Mouse (Mus musculus): ENCODE data around the gene Cacnb1. TPM values are rescaled to one million over a fixed set of nuclear protein-coding genes. Genes with fewer than 3 reads are reported as not detected.

Gene Cacnb1
- total RNA-seq (2014; rRNA removed) (83.4 and 84.4 TPM in 2 replicates), polyA plus RNA-seq (2015; fragmentation: Nextera tagmentation; extraction: Ambion mirVana) (43.1 and 51.0 TPM in 2 replicates)

DNA sequence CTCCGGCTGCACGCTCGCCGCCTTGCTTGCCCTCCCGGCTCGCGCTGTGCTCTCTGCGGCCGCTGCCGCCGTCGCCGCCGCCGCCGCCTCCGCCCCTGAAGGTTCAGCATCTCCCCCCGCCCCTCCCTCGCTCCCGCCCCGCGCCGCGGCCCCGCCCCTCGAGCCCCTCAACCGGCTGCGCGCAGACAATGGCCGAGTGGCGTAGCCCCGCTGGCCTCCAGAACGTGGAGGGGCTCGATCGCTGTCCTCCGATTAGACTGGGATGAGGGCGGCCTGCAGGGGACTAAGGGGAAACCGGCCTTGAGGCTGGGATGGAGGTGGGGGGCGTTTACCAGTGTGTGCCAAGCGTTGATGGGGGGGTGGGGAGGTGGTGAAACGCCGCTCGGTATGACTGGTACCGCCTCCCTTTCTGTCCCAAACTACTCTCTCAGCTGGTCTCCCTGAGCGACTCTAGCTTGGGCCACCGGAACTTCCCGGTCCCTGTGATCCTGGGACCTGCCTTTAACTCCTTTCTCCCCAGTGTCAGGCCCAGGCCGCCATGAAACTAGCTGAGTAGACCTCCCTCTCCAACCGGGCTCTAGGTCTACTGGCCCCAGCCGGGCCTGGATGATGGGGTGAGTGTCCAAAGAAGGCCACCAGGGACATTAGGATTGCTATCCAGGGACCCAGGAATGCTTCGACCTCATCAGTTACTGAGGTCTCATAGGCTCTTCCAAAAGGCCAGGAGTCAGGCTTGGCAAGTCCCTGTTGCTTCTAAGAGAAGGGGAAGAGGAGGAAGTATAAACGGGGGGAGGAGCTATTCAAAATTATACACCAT is at the start of gene Cacnb1:
Cacnb1 (minus strand) TSS at position 480 of the 817 bp plus-strand sequence.
- Histone ChIP-seq H3K9me3 (ENCODE audit: low read length) (no peaks in the 10 kb centered on the region), H3K27ac (peak within 1 kb of the TSS; percentile 95), H3K4me1 (ENCODE audit: insufficient read depth, low read length) (peaks cover 30% of the 10 kb centered on the region), H3K36me3 (ENCODE audit: insufficient read depth, low read length) (peaks cover 3% of the 10 kb centered on the region; the same call in 1 of the 2 replicates), H3K4me2 (ENCODE audit: low read depth, low read length) (peak within 1 kb of the TSS; percentile 67), H3K4me3 (ENCODE audit: low read length) (peak within 1 kb of the TSS; percentile 92), H3K27me3 (ENCODE audit: insufficient read depth, low read length) (no peaks in the 10 kb centered on the region), H3K9ac (replicated peaks; ENCODE audit: low read length) (peak within 1 kb of the TSS; percentile 96)
- ATAC-seq (peak; percentile 57), DNase-seq (ENCODE audit: low spot score) (peak; percentile 86)
- under 1% methylated on average over 30 of the region's 52 CpGs for WGBS
- TF ChIP-seq CTCF (IDR thresholded peaks at IDR 0.05; ENCODE audit: low read depth): peak; percentile 34

DNA sequence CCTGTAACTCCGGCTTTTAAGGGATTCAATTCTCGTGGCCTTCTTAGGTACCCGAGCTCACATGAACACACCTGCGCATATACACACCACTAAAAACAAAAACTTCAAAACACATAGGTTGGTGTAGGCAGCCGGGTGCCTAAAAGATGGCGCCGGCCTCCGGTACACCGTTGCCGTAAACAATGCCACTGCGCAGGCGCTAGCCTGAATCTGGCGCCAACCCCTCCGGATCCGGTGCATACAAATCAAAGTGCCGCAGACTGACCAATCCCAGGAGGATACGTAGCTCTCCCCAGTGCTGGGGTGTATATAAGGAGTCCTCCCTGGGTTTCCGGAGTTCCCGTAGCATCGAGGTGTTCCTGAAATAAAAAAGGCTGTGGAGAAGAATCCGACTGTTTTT is 44.4 kb upstream of the Cacnb1 start:
- Histone ChIP-seq H3K4me1 (ENCODE audit: insufficient read depth, low read length) (no peaks in the 10 kb centered on the region), H3K4me3 (ENCODE audit: low read length) (no peak overlapping the region), H3K9ac (replicated peaks; ENCODE audit: low read length) (no peak overlapping the region), H3K4me2 (ENCODE audit: low read depth, low read length) (no peak overlapping the region), H3K9me3 (ENCODE audit: low read length) (no peaks in the 10 kb centered on the region), H3K27me3 (ENCODE audit: insufficient read depth, low read length) (no peaks in the 10 kb centered on the region), H3K27ac (no peak overlapping the region), H3K36me3 (ENCODE audit: insufficient read depth, low read length) (no peaks in the 10 kb centered on the region)
- 95% methylated on average over 21 of the region's 21 CpGs for WGBS
- no peak for TF ChIP-seq CTCF (IDR thresholded peaks at IDR 0.05; ENCODE audit: low read depth)
- DNase-seq (ENCODE audit: low spot score) (no peak), ATAC-seq (no peak)

DNA sequence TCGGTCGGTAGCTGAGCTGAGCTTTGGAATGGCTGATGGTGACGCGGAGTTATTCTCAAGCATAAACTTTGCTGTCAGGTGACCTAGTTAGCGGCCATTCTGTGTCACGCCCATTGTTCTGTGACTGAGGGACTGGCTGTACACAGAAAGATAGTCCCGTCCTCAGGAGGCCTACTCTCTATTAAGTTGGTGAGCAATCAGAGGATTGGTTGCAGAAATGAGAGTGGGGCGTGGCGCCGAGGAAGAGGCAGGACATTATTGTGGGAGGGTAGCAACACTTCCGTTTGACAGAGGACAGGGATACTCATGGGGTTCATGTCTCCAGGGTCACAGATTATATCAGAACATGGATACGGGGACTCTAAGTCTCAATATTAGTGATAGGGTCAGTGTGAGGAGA is 43.4 kb upstream of the Cacnb1 start:
- Histone ChIP-seq H3K4me1 (ENCODE audit: insufficient read depth, low read length) (no peaks in the 10 kb centered on the region), H3K9ac (replicated peaks; ENCODE audit: low read length) (no peak overlapping the region), H3K27ac (no peak overlapping the region), H3K9me3 (ENCODE audit: low read length) (no peaks in the 10 kb centered on the region), H3K36me3 (ENCODE audit: insufficient read depth, low read length) (no peaks in the 10 kb centered on the region), H3K4me3 (ENCODE audit: low read length) (no peak overlapping the region), H3K27me3 (ENCODE audit: insufficient read depth, low read length) (no peaks in the 10 kb centered on the region), H3K4me2 (ENCODE audit: low read depth, low read length) (no peak overlapping the region)
- ATAC-seq (no peak), DNase-seq (ENCODE audit: low spot score) (no peak)
- no peak for TF ChIP-seq CTCF (IDR thresholded peaks at IDR 0.05; ENCODE audit: low read depth)
- 93% methylated on average over 12 of the region's 12 CpGs for WGBS

DNA sequence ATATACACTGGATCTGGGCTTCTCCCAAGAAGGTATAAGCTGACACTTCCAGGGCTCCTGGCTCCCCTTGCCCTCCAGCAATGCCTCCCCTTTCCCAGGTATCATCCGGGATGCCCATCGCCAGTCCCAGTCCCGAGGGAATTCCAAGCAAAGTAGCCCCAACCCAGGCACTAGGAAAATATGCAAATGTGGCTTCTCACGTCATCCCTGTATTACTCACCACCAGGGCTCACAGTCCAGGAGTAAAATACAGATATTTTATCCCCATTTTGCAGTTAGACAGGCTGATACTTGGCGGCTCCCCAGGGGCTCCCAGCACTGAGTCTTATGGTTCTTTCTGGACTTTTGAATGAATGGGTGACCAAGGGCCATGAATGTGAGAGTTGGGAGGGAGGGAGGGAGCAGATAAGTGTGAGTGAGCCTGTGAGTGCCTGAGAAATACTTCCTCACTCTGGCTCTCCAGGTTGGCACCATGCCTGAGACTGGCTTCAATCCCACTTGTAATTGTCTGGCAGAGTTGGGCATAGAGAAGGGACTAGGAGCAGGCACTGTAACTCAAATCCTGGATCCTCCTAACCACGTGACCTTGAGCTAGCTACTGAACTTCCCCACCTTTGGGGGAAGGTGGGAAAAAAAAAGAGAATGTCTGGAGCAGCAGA is 39.2 kb upstream of the Cacnb1 start:
- Histone ChIP-seq H3K27me3 (ENCODE audit: insufficient read depth, low read length) (no peaks in the 10 kb centered on the region), H3K4me1 (ENCODE audit: insufficient read depth, low read length) (peaks cover 8% of the 10 kb centered on the region), H3K4me2 (ENCODE audit: low read depth, low read length) (no peak overlapping the region), H3K27ac (no peak overlapping the region), H3K9ac (replicated peaks; ENCODE audit: low read length) (no peak overlapping the region), H3K9me3 (ENCODE audit: low read length) (no peaks in the 10 kb centered on the region), H3K4me3 (ENCODE audit: low read length) (no peak overlapping the region), H3K36me3 (ENCODE audit: insufficient read depth, low read length) (no peaks in the 10 kb centered on the region)
- 51% methylated on average over 6 of the region's 6 CpGs for WGBS
- ATAC-seq (no peak), DNase-seq (ENCODE audit: low spot score) (peak; percentile 56)
- no peak for TF ChIP-seq CTCF (IDR thresholded peaks at IDR 0.05; ENCODE audit: low read depth)

DNA sequence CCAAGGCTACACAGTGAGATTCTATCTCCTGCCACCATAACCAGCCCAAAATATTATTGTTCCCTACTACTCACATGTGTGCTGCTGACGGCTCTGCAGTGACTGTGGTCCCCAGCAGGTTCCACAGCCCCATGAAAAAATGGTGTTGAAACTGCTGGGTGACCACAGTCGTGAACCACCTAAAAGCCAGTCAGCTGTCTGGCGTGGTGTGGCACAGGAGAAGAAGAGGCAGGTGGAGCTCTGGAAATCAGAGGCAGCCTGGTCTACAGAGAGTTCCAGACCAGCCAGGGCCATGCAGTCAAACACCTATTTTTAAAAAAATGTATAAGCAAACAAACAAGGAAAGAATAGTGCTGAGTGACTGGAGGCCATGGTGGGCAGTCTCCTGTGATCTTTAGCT is 38.6 kb upstream of the Cacnb1 start:
- no peak for TF ChIP-seq CTCF (IDR thresholded peaks at IDR 0.05; ENCODE audit: low read depth)
- Histone ChIP-seq H3K9me3 (ENCODE audit: low read length) (no peaks in the 10 kb centered on the region), H3K27me3 (ENCODE audit: insufficient read depth, low read length) (no peaks in the 10 kb centered on the region), H3K4me3 (ENCODE audit: low read length) (no peak overlapping the region), H3K36me3 (ENCODE audit: insufficient read depth, low read length) (no peaks in the 10 kb centered on the region), H3K27ac (no peak overlapping the region), H3K9ac (replicated peaks; ENCODE audit: low read length) (no peak overlapping the region), H3K4me1 (ENCODE audit: insufficient read depth, low read length) (peaks cover 8% of the 10 kb centered on the region), H3K4me2 (ENCODE audit: low read depth, low read length) (no peak overlapping the region)
- DNase-seq (ENCODE audit: low spot score): no peak
- WGBS: 82% methylated on average over 3 of the region's 3 CpGs
- no peak for ATAC-seq

DNA sequence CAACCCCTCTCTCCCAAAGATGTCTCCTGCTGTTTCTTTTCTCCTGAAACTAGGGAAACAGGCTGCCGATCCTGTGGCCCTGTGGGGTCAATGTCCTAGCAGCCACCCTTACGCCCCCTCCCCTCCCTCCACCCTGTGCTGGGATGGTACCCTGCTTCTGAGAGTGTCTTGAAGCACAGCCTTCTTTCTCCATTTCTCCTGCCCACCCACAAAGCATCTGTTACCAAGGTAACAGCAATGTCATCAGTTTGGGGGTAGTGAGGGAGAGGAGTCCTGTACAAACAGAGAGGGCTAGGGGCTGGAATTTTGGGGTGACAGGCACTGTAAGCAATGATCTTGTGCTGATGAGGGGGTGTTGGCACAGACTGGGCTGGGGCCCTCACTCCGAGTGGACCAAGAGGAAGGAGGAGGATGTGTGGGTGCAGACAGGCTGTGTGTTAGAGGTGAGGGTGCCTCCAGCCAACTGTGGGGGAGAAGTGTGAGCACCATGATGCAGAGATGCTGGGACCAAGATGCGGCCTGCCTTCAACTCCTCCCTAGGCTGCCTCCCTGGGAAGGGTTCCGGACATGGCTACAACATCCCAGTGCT is 37.4 kb upstream of the Cacnb1 start:
- Histone ChIP-seq H3K4me2 (ENCODE audit: low read depth, low read length) (no peak overlapping the region), H3K27ac (no peak overlapping the region), H3K4me1 (ENCODE audit: insufficient read depth, low read length) (peaks cover 8% of the 10 kb centered on the region), H3K4me3 (ENCODE audit: low read length) (no peak overlapping the region), H3K36me3 (ENCODE audit: insufficient read depth, low read length) (no peaks in the 10 kb centered on the region), H3K9me3 (ENCODE audit: low read length) (no peaks in the 10 kb centered on the region), H3K9ac (replicated peaks; ENCODE audit: low read length) (no peak overlapping the region), H3K27me3 (ENCODE audit: insufficient read depth, low read length) (no peaks in the 10 kb centered on the region)
- WGBS: 67% methylated on average over 5 of the region's 5 CpGs
- ATAC-seq (no peak), DNase-seq (ENCODE audit: low spot score) (no peak)
- no peak for TF ChIP-seq CTCF (IDR thresholded peaks at IDR 0.05; ENCODE audit: low read depth)
